Mouse (Mus musculus) testis, adult 2 months (tissue): ENCODE measurements around the gene Ift52.

Experiments used
- CTCF ChIP-seq: fragments of 200-500 bp; IDR thresholded peaks from 2 replicates; pipeline ENCODE4 v1.5.1; 2012; ENCODE audit warnings: low read depth, mild to moderate bottlenecking, inconsistent platforms, low read length, moderate library complexity; ENCODE audit not compliant: control insufficient read depth, insufficient read depth, insufficient replicate concordance
- POLR2A ChIP-seq: fragments of 200-500 bp; IDR thresholded peaks from 2 replicates; pipeline ENCODE4 v1.6.1; 2012; ENCODE audit warnings: low read depth, mild to moderate bottlenecking, inconsistent platforms, low read length, moderate library complexity; ENCODE audit not compliant: control insufficient read depth

GRCm38 (mm10) chr2:162985923-162986322 lies 31.2 kb upstream of the Ift52 start:
- TF ChIP-seq CTCF (no peak), POLR2A (no peak)
